Mouse (Mus musculus) lung, adult 2 months (tissue): Measurements from ENCODE around the gene Gm8362. TPM values are rescaled to one million over a fixed set of nuclear protein-coding genes. Genes with fewer than 3 reads are reported as not detected.
"Not testable (repeated sequence)": the region's sequence is repeated elsewhere in the genome, so short reads cannot be mapped to it uniquely, and the experiment has no call there.

Experiments used
- DNase-seq: peaks from one replicate; pipeline ENCODE4 v3.0.0; 2022
- H3K4me1 ChIP-seq: fragments of 200-500 bp; 2 replicates; pipeline ENCODE4 v1.6.1; 2011; ENCODE audit warnings: low read length; ENCODE audit not compliant: control insufficient read depth, insufficient read depth
- H3K4me3 ChIP-seq: fragments of 200-500 bp; replicated peaks from 2 replicates; pipeline ENCODE3; 2011; ENCODE audit warnings: low read depth, mild to moderate bottlenecking, control low read depth, low read length; ENCODE audit errors: extremely low read depth
- WGBS: fragments of 180-500 bp; shearing (Covaris S2); methylation state at CpG from one replicate; pipeline ENCODE4 v1.1.7; 2018; 5-methylcytosine and 5-hydroxymethylcytosine counted together
- polyA plus RNA-seq: library from polyadenylated mRNA; depleted of rRNA; stranded (reverse); fragments of >200 nt; gene quantifications from 2 replicates; pipeline ENCODE4 v1.2.3, GENCODE M21; 2012; rRNA removed

Gm8362 gene
- polyA plus RNA-seq: not detected in 2 replicates

DNA sequence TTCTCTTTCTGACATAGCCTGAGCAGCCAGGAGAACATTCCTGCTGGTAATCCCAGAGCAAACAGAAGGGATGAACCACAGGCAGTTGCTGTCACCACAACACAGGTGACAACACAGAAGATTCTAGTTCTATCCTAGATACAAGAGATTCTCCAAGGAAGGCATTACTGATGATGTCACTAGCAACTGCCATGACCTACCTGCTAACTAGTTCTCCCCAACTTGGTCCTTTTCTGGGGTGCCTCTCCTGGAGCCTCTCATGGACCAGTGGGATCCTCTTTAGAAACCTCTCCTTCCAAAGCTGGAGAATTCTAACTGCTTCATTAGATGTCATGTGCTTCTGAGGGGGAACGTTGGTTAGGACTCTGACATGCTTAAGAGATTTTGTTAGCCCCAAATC, at the start of gene Gm8362:
TSS of gene Gm8362 (minus strand) at position 101 of the 400 bp plus-strand sequence.
- WGBS: 88% methylated on average over 1 of the region's 1 CpGs
- DNase-seq, H3K4me3 ChIP-seq, H3K4me1 ChIP-seq: not testable (repeated sequence)

DNA sequence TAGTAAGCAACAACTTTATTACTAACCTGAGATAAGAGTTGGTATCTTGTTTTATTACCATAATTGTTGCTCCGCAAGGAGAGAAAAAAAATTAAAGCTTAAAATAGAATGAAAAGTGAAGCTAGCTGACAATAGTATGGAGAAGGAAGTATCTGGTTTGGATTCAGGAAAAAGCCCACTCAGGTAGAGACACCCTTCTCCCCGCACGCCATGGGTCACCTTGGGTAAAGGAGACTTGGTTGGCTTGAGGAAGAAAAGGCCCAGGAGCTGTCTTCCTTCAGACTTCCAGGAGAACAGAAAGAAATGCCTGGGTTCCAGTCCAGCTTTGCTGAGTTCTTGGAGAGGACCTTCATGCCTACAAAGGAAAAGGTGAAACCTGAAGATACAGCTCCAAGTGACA, 49.1 kb upstream of the Gm8362 start:
- DNase-seq, H3K4me1 ChIP-seq, H3K4me3 ChIP-seq: not testable (repeated sequence)
- 82% methylated on average over 3 of the region's 3 CpGs for WGBS

DNA sequence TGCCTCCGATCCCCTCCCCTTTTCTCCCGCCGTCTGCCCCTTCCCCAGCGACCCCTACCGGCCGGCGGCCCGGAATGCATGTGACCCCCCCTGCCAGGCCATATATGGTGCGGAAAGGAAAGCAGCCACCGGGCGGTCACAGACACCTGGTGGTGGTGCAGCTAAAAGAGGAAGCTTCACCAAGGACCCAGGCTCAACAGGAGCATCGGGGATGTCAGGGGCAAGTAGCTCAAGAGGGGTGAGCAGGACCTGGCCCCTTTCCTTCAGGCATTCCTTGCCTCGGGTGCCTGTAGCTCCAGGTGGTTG, 17.0 kb downstream of the Gm8362 start:
- WGBS: 0% methylated on average over 5 of the region's 13 CpGs

DNA sequence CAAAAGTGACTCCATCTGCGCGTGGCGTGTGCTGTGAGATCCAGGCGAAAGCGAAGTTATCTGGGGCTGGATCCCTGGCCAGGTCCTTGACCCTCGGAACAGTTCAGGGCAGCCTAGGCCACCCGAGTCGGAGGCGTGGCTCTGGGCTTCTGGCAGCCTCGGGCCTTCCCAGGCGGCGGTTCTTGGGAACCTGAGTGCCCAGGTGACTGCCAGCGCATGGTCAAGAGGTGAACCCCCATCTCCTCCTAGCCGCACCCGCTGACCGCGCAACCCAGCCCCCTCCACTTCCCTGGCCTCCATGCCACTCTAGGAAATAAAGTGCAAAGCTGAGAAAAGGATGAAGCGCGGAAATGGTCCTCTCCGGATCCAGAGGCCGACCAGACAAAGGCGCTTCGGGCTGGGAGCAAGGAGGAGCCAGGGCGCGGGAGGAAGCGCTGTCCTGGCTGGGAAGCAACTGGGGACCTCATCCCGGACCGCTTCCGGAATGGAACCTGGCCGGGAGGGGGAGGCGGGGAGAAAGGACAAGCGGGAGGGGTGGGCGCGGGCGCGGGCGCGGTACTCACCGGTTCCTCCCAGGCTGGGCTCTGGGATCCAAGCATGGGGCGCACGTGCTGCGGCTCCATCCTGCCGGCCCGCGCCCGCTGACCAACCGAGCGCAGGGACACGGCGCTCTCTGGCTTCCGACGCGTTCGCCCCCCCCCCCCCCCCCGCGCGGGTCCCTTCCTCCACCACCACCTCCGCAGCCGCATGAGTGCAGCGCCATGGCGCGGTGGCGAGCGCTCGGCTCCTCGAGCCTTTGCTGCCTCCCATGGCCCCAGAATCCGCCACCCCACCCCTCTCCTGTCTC, 17.6 kb downstream of the Gm8362 start:
- H3K4me3 ChIP-seq, H3K4me1 ChIP-seq: not testable (repeated sequence)
- peak; percentile 4 for DNase-seq
- under 1% methylated on average over 40 of the region's 67 CpGs for WGBS

More for the DNA sequence above, 17.0 kb downstream of the Gm8362 start:
- H3K4me1 ChIP-seq, H3K4me3 ChIP-seq, DNase-seq: not testable (repeated sequence)

DNA sequence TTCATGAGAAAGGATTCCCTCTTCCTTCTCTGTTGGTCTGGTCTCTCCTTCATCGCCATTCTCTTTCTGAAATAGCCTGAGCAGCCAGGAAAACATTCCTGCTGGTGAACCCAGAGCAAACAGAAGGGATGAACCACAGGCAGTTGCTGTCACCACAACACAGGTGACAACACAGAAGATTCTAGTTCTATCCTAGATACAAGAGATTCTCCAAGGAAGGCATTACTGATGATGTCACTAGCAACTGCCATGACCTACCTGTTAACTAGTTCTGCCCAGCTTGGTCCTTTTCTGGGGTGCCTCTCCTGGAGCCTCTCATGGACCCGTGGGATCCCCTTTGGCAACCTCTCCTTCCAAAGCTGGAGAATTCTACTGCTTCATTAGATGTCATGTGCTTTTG, 32.0 kb downstream of the Gm8362 start, which contains the start of gene Gm3636:
TSS of gene Gm3636 (minus strand) at position 101 of the 400 bp plus-strand sequence.
- WGBS: no CpG with 5 or more reads among the region's 2 CpGs
- DNase-seq, H3K4me1 ChIP-seq, H3K4me3 ChIP-seq: not testable (repeated sequence)

DNA sequence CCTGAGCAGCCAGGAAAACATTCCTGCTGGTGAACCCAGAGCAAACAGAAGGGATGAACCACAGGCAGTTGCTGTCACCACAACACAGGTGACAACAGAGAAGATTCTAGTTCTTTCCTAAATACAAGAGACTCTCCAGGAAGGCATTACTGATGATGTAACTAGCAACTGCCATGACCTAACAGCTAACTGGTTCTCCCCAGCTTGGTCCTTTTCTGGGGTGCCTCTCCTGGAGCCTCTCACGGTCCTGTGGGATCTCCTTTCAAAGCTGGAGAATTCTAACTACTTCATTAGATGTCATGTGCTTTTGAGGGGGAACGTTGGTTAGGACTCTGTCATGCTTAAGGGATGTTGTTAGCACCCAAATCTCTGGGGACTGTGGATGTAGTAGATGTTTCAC, 54.1 kb downstream of the Gm8362 start, which contains the start of gene Gm8050:
TSS of gene Gm8050 (minus strand) at position 101 of the 400 bp plus-strand sequence.
- not testable (repeated sequence) for H3K4me1 ChIP-seq, DNase-seq, H3K4me3 ChIP-seq
- WGBS: 56% methylated on average over 1 of the region's 2 CpGs

Other genes starting within 250 kb of the Gm8362 start
- gene Gm8356, start 237.1 kb downstream of the Gm8362 start, polyA plus RNA-seq: not detected in 2 replicates
- gene Gm3629, start 183.8 kb downstream of the Gm8362 start, polyA plus RNA-seq: 0.11 and 0.14 TPM in 2 replicates
- not detected in 2 replicates for gene Gm3460, start 152.0 kb downstream of the Gm8362 start, polyA plus RNA-seq
- gene Gm10251, start 90.2 kb downstream of the Gm8362 start, polyA plus RNA-seq: not detected in 2 replicates
- gene Gm8050, start 54.2 kb downstream of the Gm8362 start, polyA plus RNA-seq: not detected in 2 replicates
- 0.22 and 0.30 TPM in 2 replicates for gene Gm3636, start 32.1 kb downstream of the Gm8362 start, polyA plus RNA-seq
- gene Gm3642, start 65.9 kb upstream of the Gm8362 start, polyA plus RNA-seq: not detected in 2 replicates
- 0.13 TPM in 1 of 2 replicates, not detected in the other for gene Gm3667, start 115.6 kb upstream of the Gm8362 start, polyA plus RNA-seq
- gene Gm6356, start 199.4 kb upstream of the Gm8362 start, polyA plus RNA-seq: not detected in 2 replicates